Mouse (Mus musculus) CD4-positive, CD25-positive, alpha-beta regulatory T cell, adult 2 months (primary cell): ENCODE measurements around the gene Mrpl36.
A peak's percentile ranks its signal among the peaks of the same experiment; 100 is the strongest.

Source experiments
- DNase-seq: peaks from one replicate; pipeline ENCODE4 v3.0.0-alpha.2; 2012; ENCODE audit warnings: low read depth, low spot score

Mrpl36 gene

DNA sequence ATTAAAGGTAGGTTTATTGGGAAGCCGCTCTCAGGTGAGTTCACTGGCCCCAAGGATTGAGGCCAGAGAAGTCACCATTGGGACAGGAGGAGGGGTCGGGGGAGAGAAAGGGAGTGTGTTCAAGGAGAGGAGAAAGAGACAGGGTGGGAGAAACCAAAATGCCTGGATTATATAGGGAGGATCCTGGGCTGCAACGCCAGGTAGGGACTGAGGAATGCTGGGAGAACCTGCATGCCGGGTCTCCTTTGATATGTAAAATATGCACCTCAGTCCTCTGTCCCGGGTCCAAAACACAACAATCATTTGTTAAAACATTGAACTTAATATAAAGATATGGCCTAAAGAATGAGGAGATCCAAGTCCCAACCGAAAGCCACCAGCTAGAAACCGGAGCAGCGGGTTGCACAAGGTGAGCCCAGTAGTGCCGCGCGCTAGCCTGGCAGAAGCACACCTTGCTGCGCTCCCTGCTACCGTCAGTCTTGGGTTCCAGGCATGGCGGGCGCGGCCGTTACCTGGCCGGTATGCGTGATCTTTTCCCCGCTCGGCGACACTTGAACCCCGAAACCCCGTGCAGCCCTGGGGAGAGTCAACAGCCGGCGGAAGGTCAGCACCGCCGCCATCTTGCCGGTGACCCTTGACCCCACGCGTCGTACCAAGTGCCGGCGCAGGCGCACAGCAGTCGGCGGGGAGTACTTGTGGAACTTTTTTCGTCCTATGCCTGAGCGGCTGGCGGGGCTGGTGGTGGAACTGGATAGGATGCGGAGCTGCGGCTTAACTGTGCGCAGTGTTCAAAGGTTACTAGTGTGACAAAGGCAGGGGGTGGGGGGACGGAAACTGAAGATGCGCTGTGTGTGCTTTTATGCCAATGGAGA, at the start of gene Mrpl36, which contains the start of gene Ndufs6:
Gene Mrpl36 (plus strand): TSS at position 687 of the 872 bp plus-strand sequence.
Gene Ndufs6 (minus strand): TSS at position 716 of the 872 bp plus-strand sequence.
- peak; percentile 97 for DNase-seq

GRCm38 (mm10) chr13:73279196-73279595, 49.1 kb upstream of the Mrpl36 start:
- no peak for DNase-seq

DNA sequence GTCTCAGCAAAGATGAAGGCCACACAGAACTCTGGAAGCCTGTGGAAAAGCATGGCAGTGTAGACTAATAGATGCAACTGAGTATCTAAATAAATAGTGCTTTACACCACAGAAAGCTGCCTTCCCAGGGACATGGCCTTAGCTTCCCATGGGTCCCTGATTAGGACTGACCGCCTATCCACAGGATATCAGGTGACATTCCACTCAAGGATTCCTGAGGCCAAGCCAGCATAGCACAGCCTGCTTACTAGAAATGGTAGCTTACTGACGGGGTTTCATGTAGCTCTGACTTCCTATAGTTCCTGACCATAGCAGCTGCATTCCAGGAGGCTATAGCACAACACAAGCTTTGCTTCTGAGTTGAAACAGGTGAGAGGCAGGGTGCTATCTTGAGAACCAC, 45.9 kb upstream of the Mrpl36 start:
- no peak for DNase-seq

DNA sequence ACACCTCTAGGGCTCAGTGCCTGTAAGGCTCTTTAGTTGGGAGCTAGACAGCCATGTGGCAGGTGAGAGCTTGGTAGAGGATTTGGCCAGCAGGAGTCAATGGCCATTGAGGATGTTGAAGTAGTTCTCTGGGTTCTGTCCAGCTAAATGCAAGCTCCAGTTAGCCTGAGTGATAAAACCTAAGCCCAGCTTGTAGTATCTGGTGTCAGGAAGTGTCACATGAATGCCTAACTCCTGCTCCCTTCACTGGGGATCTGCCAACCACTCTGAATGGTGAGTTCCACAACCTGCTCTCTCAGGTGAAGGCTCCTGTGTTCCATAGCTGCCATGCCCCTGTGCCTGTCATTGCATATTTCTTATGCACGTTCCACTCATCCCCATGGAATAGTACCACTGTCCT, 44.8 kb upstream of the Mrpl36 start:
- DNase-seq: no peak

DNA sequence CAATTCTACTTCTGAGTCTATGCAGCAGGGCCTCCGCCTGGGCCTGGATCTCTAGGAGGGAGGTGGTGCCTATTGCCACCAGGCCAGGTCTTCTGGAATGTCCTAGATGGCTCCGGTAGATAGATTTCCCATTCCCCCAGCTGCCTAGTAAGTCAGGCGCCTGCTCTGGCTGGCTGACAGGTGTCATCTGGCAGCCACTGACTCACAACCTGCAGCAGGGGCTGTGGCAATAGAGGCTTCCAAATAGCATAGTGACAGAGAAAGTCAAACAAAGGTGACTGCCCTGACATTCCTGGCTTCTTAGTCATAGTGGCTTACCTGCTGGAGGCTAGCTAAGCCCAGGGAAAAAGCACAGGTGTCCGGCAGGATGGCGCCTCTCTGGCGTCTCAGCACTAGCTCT, 38.1 kb upstream of the Mrpl36 start:
- DNase-seq: no peak

DNA sequence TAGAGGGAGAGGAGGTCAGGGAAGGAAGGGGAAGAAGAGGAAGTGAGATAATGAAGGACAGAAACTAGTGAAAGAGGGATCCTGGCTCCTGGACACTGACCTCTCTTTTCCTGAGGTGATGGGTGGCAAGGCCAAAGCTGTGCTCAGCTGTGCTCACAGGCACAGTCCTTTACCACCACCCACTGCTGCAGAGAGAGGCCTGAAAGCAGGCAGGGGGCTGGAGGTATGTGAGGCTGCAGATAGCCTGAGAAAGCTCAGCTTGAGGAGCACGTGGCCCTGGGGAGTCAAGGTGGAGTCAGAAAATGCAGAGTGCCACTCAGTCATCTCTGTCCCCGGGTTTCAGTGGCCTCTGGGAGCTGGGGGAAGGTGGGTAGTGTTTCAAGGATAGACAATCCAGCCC, 37.2 kb upstream of the Mrpl36 start:
- DNase-seq: no peak

DNA sequence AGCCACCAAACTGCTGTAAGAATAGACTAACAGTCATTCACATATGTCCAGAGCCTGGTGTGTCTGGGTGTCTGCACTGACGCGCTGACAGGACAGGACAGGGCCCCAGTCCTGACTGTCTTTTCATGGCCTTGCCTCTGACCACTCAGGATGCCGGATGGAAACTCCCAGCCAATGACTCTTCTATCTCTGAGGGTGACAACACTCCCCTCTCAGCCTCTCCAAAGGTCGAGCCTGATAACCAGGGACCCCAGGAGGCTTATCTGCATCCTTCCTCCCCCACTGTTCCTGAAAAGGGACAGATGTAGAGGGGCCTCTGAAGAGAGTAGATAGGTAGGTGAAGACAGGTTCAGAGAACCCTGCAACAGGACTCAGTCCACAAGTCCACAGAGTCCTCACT, 29.6 kb upstream of the Mrpl36 start:
- DNase-seq: no peak

DNA sequence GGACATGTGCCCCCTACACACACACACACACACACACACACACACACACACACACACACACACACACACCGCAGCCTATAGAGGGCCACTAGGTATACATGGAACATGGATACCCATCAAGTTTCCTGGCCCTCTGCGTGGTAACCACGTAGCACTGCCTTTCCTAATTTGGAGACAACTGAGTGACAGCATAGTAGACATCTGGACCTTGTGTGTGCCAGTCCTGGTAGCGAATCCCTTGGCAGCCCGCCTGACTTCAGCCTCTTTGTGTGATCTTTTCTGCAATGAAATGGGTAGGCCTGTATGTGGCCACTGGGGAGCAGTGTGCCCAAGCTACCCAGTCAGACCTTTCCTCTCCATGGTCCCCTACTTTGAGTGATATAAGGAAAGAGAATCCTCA, 29.0 kb upstream of the Mrpl36 start:
- DNase-seq: no peak

- DNase-seq: no peak
Observed at GRCm38 (mm10) chr13:73304729-73305128, 23.6 kb upstream of the Mrpl36 start.

DNA sequence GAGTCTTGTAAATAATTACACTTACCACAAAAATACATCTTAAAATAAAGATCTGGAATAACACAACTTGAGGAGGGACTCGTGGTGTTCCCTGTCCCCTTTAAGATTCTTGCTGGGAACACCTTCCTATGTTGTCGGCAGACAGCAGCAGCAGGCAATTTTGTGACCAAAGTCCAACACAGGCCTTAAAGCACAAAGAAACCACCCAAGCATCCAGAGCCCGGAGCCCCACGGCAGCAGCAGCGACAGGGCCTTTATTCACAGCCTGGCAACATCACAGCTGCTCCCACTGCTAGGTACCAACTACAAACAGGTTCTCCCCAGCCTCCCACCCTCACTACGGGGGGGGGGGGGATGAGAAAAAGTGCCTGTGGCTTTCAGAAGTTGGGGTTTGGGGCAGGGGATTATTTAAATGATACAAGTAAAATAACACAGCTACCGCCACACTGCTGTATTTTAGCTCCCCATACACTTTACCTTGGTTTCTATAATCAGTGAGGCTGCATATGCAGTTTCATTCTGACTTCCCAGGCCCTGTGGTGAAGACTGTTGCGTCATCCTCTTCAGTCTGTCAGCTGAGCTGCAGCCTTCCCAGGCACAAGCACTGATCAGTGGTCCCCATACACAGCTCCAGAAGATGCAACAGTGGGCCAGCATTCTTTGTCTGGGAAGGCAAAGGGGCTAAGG, 22.8 kb upstream of the Mrpl36 start:
- DNase-seq: peak; percentile 31

- DNase-seq: no peak
Observed at GRCm38 (mm10) chr13:73306085-73306410, 22.3 kb upstream of the Mrpl36 start.

- DNase-seq: no peak
Observed at GRCm38 (mm10) chr13:73306430-73306829, 21.9 kb upstream of the Mrpl36 start.

DNA sequence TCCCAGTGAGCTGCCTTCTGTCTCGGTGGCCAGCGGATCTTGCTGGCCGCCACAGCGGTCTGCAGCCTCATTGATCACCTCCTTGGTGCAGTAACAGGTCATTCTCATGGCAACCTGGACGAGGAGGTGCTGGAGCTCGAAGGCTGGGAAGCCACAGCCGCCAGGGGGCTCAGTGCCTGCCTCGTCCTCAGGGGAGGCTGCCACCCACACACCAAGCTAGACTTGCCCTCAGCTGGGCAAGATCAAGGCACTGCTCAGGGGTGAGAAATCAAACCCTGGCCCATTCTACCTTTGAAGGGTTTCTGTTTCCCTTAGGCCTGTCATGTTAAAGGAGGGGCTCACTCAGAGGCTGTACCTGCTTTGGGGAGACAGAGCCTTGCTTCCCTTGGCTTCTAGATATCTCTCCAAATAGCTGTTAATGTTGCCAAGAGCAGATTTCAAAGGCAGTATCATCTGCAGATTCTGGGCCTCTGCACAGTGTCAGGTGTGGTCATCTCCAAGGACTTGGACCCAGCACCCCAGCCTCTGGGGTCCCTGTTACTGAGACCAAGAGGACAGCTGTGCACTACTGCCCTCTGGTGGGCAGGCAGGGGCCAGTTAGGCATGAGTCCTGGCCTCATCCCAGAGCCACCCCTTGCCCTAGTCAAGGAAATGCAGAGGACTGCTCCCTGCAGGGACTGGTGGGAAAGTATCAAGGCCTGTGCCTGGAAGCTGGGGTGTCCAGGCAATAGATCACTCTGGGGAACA, 18.0 kb upstream of the Mrpl36 start:
- peak; percentile 68 for DNase-seq

DNA sequence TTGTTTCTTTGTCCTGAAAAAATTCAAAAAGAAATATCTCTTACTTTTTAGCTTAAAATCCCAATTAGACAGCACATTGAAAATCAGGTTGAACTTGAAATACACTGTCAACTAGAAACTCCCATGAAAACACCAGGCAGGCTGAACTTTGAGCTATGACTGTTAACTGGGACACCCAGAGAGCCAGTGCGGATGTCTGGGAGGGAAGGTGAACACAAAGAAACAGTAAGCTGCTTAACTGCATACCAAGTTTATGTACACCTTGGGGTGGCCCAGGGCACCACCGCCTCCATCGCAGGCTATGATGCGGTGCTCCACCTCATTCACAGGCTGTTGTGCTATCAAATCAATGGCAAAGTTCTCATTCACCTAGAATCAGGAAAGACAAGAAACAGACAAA, 8.3 kb upstream of the Mrpl36 start:
- no peak for DNase-seq

DNA sequence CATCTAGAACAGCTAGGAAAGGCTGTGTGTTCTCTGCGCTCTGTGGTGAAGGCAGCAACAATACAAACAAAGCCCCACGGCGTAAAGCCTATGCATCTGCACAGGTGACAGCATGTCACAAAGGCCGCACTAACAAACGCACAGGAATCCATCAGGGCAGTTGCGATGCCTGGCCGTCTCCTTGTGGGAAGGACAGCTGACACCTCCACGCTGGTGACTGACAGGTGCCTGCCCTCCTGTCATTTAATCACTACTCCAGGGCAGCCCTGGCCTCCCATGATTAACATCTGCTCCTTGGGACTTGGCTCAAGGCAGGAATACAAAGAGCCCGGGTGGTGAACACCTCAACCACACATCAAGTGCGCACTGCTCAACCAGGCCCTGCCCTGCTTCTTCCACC, 5.7 kb upstream of the Mrpl36 start:
- DNase-seq: no peak

- DNase-seq: no peak
Observed at GRCm38 (mm10) chr13:73323406-73323805, 4.9 kb upstream of the Mrpl36 start.

- DNase-seq: peak; percentile 95
Observed at GRCm38 (mm10) chr13:73330844-73331501, 2.7 kb downstream of the Mrpl36 start.

DNA sequence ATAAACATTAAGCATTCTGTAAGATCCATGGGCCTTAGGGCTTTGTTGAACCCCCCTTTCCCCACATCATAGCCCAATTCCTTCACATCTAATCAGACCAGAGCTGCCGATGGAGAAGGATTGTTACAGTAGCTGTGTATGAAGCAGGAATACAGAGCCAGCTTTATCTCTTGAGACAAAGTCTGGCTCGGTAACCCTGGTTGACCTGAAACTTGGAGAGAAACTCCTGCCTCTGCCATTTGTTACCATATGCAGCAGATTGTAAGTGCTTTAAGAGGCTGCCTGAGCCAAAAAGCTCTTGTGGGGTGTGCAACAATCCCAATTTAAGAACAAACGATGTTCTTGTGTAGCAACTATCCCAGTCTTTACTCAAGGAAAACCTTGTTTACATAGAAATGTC, 3.4 kb downstream of the Mrpl36 start:
- no peak for DNase-seq

GRCm38 (mm10) chr13:73336753-73337152, 8.4 kb downstream of the Mrpl36 start:
- DNase-seq: no peak

DNA sequence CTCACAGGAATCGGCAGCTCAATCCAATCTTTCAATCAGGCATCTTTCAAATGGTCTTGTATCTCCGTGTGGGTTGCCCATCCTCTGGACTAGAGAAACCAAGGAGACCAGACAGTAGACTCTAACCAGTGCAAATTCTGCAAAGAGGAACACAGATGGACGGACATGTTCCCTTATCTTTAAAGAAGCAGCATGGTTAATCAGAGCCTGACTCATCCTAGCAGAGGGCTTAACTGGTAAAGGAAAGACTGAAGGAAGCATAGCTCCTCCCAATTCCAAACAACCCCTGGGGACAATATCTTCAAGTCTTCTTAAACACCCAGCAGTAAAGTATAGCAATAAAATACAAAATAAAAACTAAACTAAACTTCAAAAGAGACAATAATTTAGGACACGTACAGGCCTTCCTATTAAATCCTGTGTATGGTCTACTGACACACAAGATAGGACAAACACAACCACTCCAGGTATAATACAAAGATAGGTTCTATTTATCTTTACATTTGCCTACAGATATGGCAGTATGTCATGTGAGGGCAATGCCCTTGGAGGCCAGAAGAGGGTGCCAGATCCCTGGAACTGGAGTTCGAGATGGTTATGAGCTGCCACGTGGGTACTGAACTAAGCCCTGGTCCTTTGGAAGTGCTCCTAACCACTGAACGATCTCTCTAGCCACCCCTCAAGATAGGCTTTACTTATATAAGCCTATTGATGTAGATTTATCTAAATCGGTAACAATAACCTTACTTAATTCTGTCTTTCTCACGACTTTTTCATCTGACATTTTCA, 17.0 kb downstream of the Mrpl36 start:
- DNase-seq: peak; percentile 55

- no peak for DNase-seq
Observed at GRCm38 (mm10) chr13:73346131-73346530, 17.8 kb downstream of the Mrpl36 start.
